Mouse (Mus musculus) forebrain, embryonic 16.5 days (tissue): ENCODE results near the gene Gm853. TPM values are rescaled to one million over a fixed set of nuclear protein-coding genes. Genes with fewer than 3 reads are reported as not detected.
A peak's percentile ranks its signal among the peaks of the same experiment; 100 is the strongest.

Source experiments
- ATAC-seq: fragments of 200-750 bp; cut with Nextera tagmentation; 2 replicates; pipeline ENCODE4 v1.8.0; 2017; ENCODE audit warnings: mild to moderate bottlenecking, moderate library complexity
- H3K27ac ChIP-seq: fragments of 300-500 bp; sonication (generic); 2 replicates; pipeline ENCODE4 v1.5.1; 2014; ENCODE audit warnings: low read length, control low read depth
- H3K27me3 ChIP-seq: fragments of 300-500 bp; sonication (generic); replicated peaks from 2 replicates; pipeline ENCODE4 v1.6.1; 2014; ENCODE audit warnings: low read length; ENCODE audit not compliant: control insufficient read depth, insufficient read depth
- H3K36me3 ChIP-seq: fragments of 300-500 bp; sonication (generic); 2 replicates; pipeline ENCODE4 v1.6.1; 2014; ENCODE audit not compliant: control insufficient read depth, insufficient read depth
- H3K4me1 ChIP-seq: fragments of 300-500 bp; sonication (generic); replicated peaks from 2 replicates; pipeline ENCODE4 v1.6.1; 2014; ENCODE audit warnings: low read length; ENCODE audit not compliant: control insufficient read depth, insufficient read depth
- H3K4me2 ChIP-seq: fragments of 300-500 bp; sonication (generic); 2 replicates; pipeline ENCODE4 v1.6.1; 2014; ENCODE audit warnings: mild to moderate bottlenecking, low read length, control low read depth
- H3K4me3 ChIP-seq: fragments of 300-500 bp; sonication (generic); replicated peaks from 2 replicates; pipeline ENCODE4 v1.5.1; 2014; ENCODE audit warnings: mild to moderate bottlenecking, low read length, control low read depth
- H3K9ac ChIP-seq: fragments of 300-500 bp; sonication (generic); replicated peaks from 2 replicates; pipeline ENCODE4 v1.6.1; 2014; ENCODE audit warnings: low read depth, low read length, control low read depth
- H3K9me3 ChIP-seq: fragments of 300-500 bp; sonication (generic); 2 replicates; pipeline ENCODE4 v1.6.1; 2016; ENCODE audit warnings: low read length; ENCODE audit not compliant: control insufficient read depth
- WGBS: fragments of 180-500 bp; shearing (Covaris S2); extraction: QIAGEN DNeasy Blood & Tissue Kit; methylation state at CpG from one replicate; pipeline ENCODE4 v1.1.7; 2014; 5-methylcytosine and 5-hydroxymethylcytosine counted together
- polyA plus RNA-seq: library from polyadenylated mRNA; unstranded; fragments of >200 nt; fragmentation: Nextera tagmentation; extraction: Ambion mirVana; gene quantifications from 2 replicates; pipeline ENCODE4 v1.2.1, GENCODE M21; 2015

The Gm853 gene
- polyA plus RNA-seq, 1 experiment from 2014 or later = 0.09 TPM

DNA sequence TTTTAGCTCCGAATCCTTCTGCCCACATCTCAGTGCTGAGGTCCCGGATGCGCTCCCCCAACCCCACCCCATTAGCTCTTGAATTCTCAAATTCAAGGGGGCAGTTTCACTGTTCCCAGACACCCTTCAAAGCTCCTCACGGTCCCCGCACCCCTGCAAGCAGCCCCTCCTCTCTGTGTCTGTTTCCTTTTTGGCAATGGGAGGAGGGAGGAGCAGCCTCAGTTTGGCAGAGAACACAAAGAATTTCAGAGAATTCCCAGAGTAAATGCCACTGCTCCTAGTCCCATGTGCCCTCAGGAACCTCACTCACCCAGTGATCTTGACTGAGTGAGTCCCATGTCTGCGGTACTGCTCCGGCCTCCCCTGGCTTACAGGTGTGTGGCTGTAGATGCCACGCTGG, 55.6 kb downstream of the Gm853 start:
- Histone ChIP-seq H3K36me3 (no peaks in the 10 kb centered on the region), H3K27ac (no peak overlapping the region), H3K4me3 (no peak overlapping the region), H3K27me3 (peaks cover 17% of the 10 kb centered on the region; the same call in 1 of the 2 replicates), H3K9me3 (no peaks in the 10 kb centered on the region), H3K4me1 (peaks cover 14% of the 10 kb centered on the region), H3K4me2 (no peak overlapping the region), H3K9ac (no peak overlapping the region)
- ATAC-seq = no peak
- 67% methylated on average over 8 of the region's 8 CpGs for WGBS

DNA sequence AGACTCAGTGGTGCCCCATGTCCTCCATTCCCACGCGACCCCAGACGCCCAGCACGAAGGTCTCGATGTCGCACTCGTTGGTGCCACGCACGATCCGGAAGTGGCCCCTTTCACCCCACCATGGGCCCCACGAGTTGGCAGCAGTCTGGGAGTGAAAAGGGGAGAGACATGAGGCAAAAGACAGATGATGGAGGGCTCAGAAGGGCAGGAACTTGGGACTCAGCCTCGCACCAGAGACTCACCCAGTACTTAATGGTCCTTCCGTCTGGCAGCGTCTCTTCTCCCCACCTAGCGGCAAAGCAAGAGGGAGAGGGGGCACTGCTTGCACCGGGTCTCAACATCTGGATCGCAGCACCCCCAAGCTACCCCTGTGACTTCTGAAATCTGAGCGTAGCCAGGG, 56.1 kb downstream of the Gm853 start:
- ATAC-seq = no peak
- no peaks in the 10 kb centered on the region for H3K9me3 ChIP-seq
- no peak overlapping the region for H3K9ac ChIP-seq
- peaks cover 17% of the 10 kb centered on the region; the same call in 1 of the 2 replicates for H3K27me3 ChIP-seq
- WGBS = 83% methylated on average over 17 of the region's 18 CpGs
- no peak overlapping the region for H3K4me3 ChIP-seq
- H3K4me2 ChIP-seq = no peak overlapping the region
- no peaks in the 10 kb centered on the region for H3K36me3 ChIP-seq
- no peak overlapping the region for H3K27ac ChIP-seq
- H3K4me1 ChIP-seq = peaks cover 14% of the 10 kb centered on the region

DNA sequence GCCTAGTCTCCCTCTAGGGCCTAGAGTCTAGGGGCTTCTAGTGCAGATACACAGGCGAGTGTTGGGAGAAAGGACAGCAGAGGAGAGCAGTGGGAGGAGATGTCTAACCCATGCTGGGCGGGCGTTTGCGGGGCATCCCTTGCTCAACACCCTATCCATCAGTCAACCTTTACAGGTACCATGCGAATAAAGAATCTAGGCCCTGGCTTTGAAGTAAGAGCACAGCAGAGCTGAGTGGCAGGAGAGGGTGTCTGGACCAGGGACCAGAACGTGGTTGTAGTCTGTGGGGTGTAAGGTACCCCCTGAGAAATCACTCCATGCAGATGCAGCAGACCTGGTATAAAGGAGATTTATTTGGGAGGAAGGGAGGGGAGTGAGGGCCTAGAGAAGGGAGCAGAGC, 58.1 kb downstream of the Gm853 start:
- H3K4me1 ChIP-seq = peaks cover 14% of the 10 kb centered on the region
- ATAC-seq = no peak
- H3K4me2 ChIP-seq = no peak overlapping the region
- no peak overlapping the region for H3K27ac ChIP-seq
- H3K27me3 ChIP-seq = peaks cover 17% of the 10 kb centered on the region; the same call in 1 of the 2 replicates
- 74% methylated on average over 6 of the region's 6 CpGs for WGBS
- H3K9ac ChIP-seq = no peak overlapping the region
- H3K36me3 ChIP-seq = no peaks in the 10 kb centered on the region
- no peak overlapping the region for H3K4me3 ChIP-seq
- no peaks in the 10 kb centered on the region for H3K9me3 ChIP-seq

DNA sequence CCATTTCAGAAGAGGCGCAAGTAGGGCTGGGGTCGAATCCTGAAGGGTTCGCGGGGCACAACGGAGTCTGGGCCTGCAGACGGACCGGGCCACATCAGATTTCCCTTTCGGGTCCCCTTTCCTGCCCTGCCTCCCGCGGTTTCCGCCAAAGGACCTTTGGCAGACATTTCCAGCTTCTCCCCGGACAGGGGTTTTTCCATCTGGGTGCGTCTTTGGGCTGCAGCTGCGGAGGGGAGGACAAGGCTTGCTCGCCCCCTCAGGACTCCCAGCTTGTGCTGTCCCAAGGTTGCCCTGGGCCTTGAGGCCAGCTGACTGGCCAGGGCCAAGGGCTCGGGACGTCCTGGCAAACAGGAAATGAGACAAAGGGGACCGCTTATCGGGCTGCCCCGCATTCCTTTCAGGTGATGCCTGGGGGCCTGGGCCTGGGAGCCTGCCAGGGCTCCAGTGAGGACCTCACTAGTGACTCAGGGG, 58.8 kb downstream of the Gm853 start:
- H3K4me1 ChIP-seq = peaks cover 11% of the 10 kb centered on the region
- no peaks in the 10 kb centered on the region for H3K36me3 ChIP-seq
- no peak overlapping the region for H3K27ac ChIP-seq
- H3K4me2 ChIP-seq = peak overlapping the region; percentile 5
- 5% methylated on average over 20 of the region's 20 CpGs for WGBS
- ATAC-seq = no peak
- H3K9ac ChIP-seq = 0 out of 2 replicates have a peak overlapping the region, but pooled peaks have one; percentile 13
- H3K9me3 ChIP-seq = no peaks in the 10 kb centered on the region
- no peak overlapping the region for H3K4me3 ChIP-seq
- peaks cover 17% of the 10 kb centered on the region; the same call in 1 of the 2 replicates for H3K27me3 ChIP-seq

DNA sequence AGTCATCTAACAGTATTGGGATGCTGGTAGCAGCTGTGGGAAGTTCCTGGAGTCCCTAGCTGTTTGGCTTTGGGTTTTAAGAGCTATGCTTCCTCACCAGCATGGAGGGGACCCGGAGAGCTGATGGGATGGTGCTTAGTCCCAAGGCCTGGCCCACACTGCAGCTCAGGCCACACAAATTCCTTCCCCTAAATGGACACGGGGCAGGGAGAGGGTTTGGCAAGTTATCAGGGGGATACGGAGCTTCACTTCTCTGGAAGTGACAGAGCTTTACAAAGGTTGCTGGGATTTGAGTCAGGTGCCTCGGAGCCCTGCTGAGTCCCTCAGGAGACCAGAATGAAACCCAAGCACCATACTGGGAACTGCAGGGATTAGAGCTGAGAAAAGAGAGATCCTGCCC, 60.9 kb downstream of the Gm853 start:
- H3K4me2 ChIP-seq = no peak overlapping the region
- H3K27me3 ChIP-seq = peaks cover 17% of the 10 kb centered on the region; the same call in 1 of the 2 replicates
- ATAC-seq = no peak
- H3K36me3 ChIP-seq = no peaks in the 10 kb centered on the region
- H3K4me1 ChIP-seq = peaks cover 7% of the 10 kb centered on the region
- 11% methylated on average over 4 of the region's 4 CpGs for WGBS
- no peak overlapping the region for H3K9ac ChIP-seq
- H3K9me3 ChIP-seq = no peaks in the 10 kb centered on the region
- H3K27ac ChIP-seq = no peak overlapping the region
- H3K4me3 ChIP-seq = no peak overlapping the region

Other genes starting within 250 kb of the Gm853 start
- gene Adgrb2, start 237.5 kb downstream of the Gm853 start, polyA plus RNA-seq = 9.6 and 12.2 TPM in 2 replicates
- 7.4 and 8.7 TPM in 2 replicates for gene Col16a1, start 174.6 kb downstream of the Gm853 start, polyA plus RNA-seq
- 63.0 and 63.1 TPM in 2 replicates for gene Pef1, start 119.8 kb downstream of the Gm853 start, polyA plus RNA-seq
- 0.30 and 0.81 TPM in 2 replicates for gene Hcrtr1, start 83.0 kb downstream of the Gm853 start, polyA plus RNA-seq
- gene Tinagl1, start 47.3 kb downstream of the Gm853 start, polyA plus RNA-seq = 4.7 TPM in 2 replicates
- gene Serinc2, start 56.8 kb upstream of the Gm853 start, polyA plus RNA-seq = 80.2 and 80.9 TPM in 2 replicates
- 106 and 143 TPM in 2 replicates for gene Fabp3, start 86.2 kb upstream of the Gm853 start, polyA plus RNA-seq
- 0.92 and 1.3 TPM in 2 replicates for gene Gm10570, start 86.3 kb upstream of the Gm853 start, polyA plus RNA-seq
- 76.1 and 81.9 TPM in 2 replicates for gene Zcchc17, start 137.5 kb upstream of the Gm853 start, polyA plus RNA-seq
- 125 and 126 TPM in 2 replicates for gene Snrnp40, start 137.7 kb upstream of the Gm853 start, polyA plus RNA-seq